Mouse (Mus musculus) liver (tissue): ENCODE results near the gene Kifc3.

Experiments used
- DNase-seq: peaks from one replicate; pipeline ENCODE4 v3.0.0-alpha.2; 2020; ENCODE audit warnings: mixed read lengths

Gene Kifc3

GRCm38 (mm10) chr8:95156108-95156507 is 46.5 kb downstream of the Kifc3 start:
- DNase-seq, result no peak

GRCm38 (mm10) chr8:95155361-95155760 is 47.3 kb downstream of the Kifc3 start:
- no peak for DNase-seq

GRCm38 (mm10) chr8:95154654-95155053 is 48.0 kb downstream of the Kifc3 start:
- DNase-seq, result no peak

GRCm38 (mm10) chr8:95154056-95154455 is 48.6 kb downstream of the Kifc3 start:
- DNase-seq, result no peak

GRCm38 (mm10) chr8:95150608-95151007 is 52.0 kb downstream of the Kifc3 start:
- no peak for DNase-seq

GRCm38 (mm10) chr8:95149426-95149825 is 53.2 kb downstream of the Kifc3 start:
- DNase-seq, result peak; percentile 15

GRCm38 (mm10) chr8:95146846-95147245 is 55.8 kb downstream of the Kifc3 start:
- no peak for DNase-seq

GRCm38 (mm10) chr8:95146044-95146745 is 56.4 kb downstream of the Kifc3 start:
- DNase-seq, result no peak

GRCm38 (mm10) chr8:95144631-95145015 is 58.0 kb downstream of the Kifc3 start:
- DNase-seq, result no peak

- DNase-seq, result no peak
These were observed 58.6 kb downstream of the Kifc3 start for GRCm38 (mm10) chr8:95143805-95144630.

GRCm38 (mm10) chr8:95142985-95143804 is 59.4 kb downstream of the Kifc3 start:
- DNase-seq, result no peak

GRCm38 (mm10) chr8:95142075-95142831 is 60.4 kb downstream of the Kifc3 start:
- peak; percentile 70 for DNase-seq

- no peak for DNase-seq
These were observed 61.0 kb downstream of the Kifc3 start for GRCm38 (mm10) chr8:95141469-95142074.

GRCm38 (mm10) chr8:95141026-95141425 is 61.6 kb downstream of the Kifc3 start:
- no peak for DNase-seq

- DNase-seq, result no peak
These were observed 62.1 kb downstream of the Kifc3 start for GRCm38 (mm10) chr8:95140555-95140954.

GRCm38 (mm10) chr8:95139051-95139365 is 63.6 kb downstream of the Kifc3 start:
- DNase-seq, result no peak

- no peak for DNase-seq
These were observed 64.1 kb downstream of the Kifc3 start for GRCm38 (mm10) chr8:95138341-95139050.

- peak; percentile 48 for DNase-seq
These were observed 64.9 kb downstream of the Kifc3 start for GRCm38 (mm10) chr8:95137641-95138098.

GRCm38 (mm10) chr8:95137201-95137600 is 65.4 kb downstream of the Kifc3 start:
- no peak for DNase-seq

GRCm38 (mm10) chr8:95136218-95136617 is 66.4 kb downstream of the Kifc3 start:
- no peak for DNase-seq

- DNase-seq, result no peak
These were observed 67.4 kb downstream of the Kifc3 start for GRCm38 (mm10) chr8:95135242-95135641.
